Mouse (Mus musculus) spleen, adult 2 months (tissue): ENCODE measurements around the gene Atraid.
"Not testable (repeated sequence)": the region's sequence is repeated elsewhere in the genome, so short reads cannot be mapped to it uniquely, and the experiment has no call there.

Experiments used
- CTCF ChIP-seq: fragments of 200-500 bp; IDR thresholded peaks from 2 replicates; pipeline ENCODE4 v1.5.1; 2011; ENCODE audit warnings: mild to moderate bottlenecking, inconsistent platforms; ENCODE audit not compliant: insufficient read depth, insufficient read length, insufficient replicate concordance; ENCODE audit errors: extremely low read depth
- POLR2A ChIP-seq: fragments of 200-500 bp; IDR thresholded peaks from 2 replicates; pipeline ENCODE4 v1.6.1; 2011; ENCODE audit warnings: low read depth, low read length, inconsistent platforms

DNA sequence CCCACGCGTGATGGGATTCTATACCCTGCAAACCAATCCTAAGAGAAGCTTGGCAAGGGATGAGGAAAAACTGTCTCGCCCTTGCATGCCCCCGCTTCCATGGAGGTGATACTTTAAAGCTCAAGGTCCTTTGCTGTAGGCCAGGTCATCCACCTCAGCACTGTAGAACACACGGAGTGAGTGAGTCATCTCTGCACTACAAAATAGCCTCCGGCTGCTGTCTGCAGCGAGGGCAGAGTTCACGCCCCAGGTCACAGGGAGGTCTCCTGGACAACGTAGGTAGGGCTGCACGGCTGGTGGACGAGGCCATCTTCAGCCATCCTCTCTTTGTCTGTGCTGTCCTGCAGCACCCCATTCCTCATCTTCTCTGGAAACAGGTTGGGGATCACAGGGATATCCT, 11.6 kb upstream of the Atraid start:
- not testable (repeated sequence) for TF ChIP-seq CTCF, POLR2A
